Mouse (Mus musculus): ENCODE measurements around the gene Dnase1l3. TPM values are rescaled to one million over a fixed set of nuclear protein-coding genes. Genes with fewer than 3 reads are reported as not detected.

Gene Dnase1l3
- polyA plus RNA-seq, 1 experiment: 0.30 TPM

GRCm38 (mm10) chr14:7956427-7956826 is 37.9 kb downstream of the Dnase1l3 start:
- H3K4me3 ChIP-seq (ENCODE audit: low read depth, low read length): no peak overlapping the region
- H3K27ac ChIP-seq (ENCODE audit: insufficient read depth, low read length): no peak overlapping the region
- peaks cover 14% of the 10 kb centered on the region for H3K4me1 ChIP-seq (ENCODE audit: control insufficient read depth, insufficient read depth, low read length)
- no peaks in the 10 kb centered on the region for H3K36me3 ChIP-seq (ENCODE audit: control insufficient read depth, insufficient read depth, low read length, poor library complexity, severe bottlenecking)
- no peaks in the 10 kb centered on the region for H3K9me3 ChIP-seq (replicated peaks; ENCODE audit: control insufficient read depth, insufficient read depth, low read length, poor library complexity, severe bottlenecking)
- H3K9ac ChIP-seq (ENCODE audit: low read depth, poor library complexity, severe bottlenecking): no peak overlapping the region
- no peak for TF ChIP-seq POLR2A (IDR thresholded peaks at IDR 0.05; ENCODE audit: insufficient read depth, low read length)
- no peak for TF ChIP-seq EP300 (IDR thresholded peaks at IDR 0.05; ENCODE audit: insufficient read depth, low read depth, low read length)
- no peak for TF ChIP-seq CTCF (IDR thresholded peaks at IDR 0.05; ENCODE audit: low read depth, low read length)
- H3K27me3 ChIP-seq (ENCODE audit: control insufficient read depth, insufficient read depth, low read length, poor library complexity, severe bottlenecking): no peaks in the 10 kb centered on the region

- Histone ChIP-seq H3K9me3 (replicated peaks; ENCODE audit: control insufficient read depth, insufficient read depth, low read length, poor library complexity, severe bottlenecking) (no peaks in the 10 kb centered on the region), H3K4me3 (ENCODE audit: low read depth, low read length) (no peak overlapping the region), H3K27me3 (ENCODE audit: control insufficient read depth, insufficient read depth, low read length, poor library complexity, severe bottlenecking) (no peaks in the 10 kb centered on the region), H3K27ac (ENCODE audit: insufficient read depth, low read length) (peak overlapping the region; percentile 97), H3K9ac (ENCODE audit: low read depth, poor library complexity, severe bottlenecking) (no peak overlapping the region), H3K4me1 (ENCODE audit: control insufficient read depth, insufficient read depth, low read length) (peaks cover 14% of the 10 kb centered on the region), H3K36me3 (ENCODE audit: control insufficient read depth, insufficient read depth, low read length, poor library complexity, severe bottlenecking) (no peaks in the 10 kb centered on the region)
- TF ChIP-seq EP300 (IDR thresholded peaks at IDR 0.05; ENCODE audit: insufficient read depth, low read depth, low read length): peak; percentile 98
- TF ChIP-seq CTCF (IDR thresholded peaks at IDR 0.05; ENCODE audit: low read depth, low read length): no peak
Measured at GRCm38 (mm10) chr14:7954071-7954471, 40.3 kb downstream of the Dnase1l3 start.

DNA sequence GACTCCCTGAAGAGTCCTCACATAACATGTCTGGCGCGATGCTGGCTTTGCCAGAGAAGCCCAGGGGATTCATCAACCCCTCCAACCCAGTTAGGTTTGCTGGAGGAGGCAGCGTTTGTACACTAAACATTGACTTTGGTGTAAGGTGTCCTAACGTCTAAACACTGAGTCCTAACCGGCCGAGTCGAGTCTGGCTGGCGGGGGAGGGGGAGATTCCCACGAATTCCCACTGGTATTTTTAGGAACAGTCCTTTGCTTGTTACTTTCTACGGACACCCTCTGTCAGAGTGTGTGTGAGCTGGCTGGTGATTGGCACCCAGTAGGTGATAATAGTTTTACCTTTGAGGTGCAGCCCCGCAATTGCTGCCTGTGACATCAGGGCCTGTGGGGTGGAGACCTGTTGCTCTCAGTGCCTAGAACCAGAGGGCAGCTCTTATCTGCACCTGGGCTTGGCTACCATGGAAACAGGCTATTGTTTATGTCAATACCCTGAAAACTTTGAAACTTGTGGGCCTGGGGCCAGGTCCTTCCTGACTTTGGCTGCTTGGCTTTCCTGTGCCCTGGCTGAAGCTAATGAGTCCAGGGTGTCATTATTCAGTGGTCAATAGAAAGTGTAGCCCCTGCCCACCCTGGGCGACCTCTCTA is 41.6 kb downstream of the Dnase1l3 start:
- H3K9ac ChIP-seq (ENCODE audit: low read depth, poor library complexity, severe bottlenecking): peak overlapping the region; percentile 31
- H3K9me3 ChIP-seq (replicated peaks; ENCODE audit: control insufficient read depth, insufficient read depth, low read length, poor library complexity, severe bottlenecking): no peaks in the 10 kb centered on the region
- peaks cover 13% of the 10 kb centered on the region for H3K4me1 ChIP-seq (ENCODE audit: control insufficient read depth, insufficient read depth, low read length)
- TF ChIP-seq EP300 (IDR thresholded peaks at IDR 0.05; ENCODE audit: insufficient read depth, low read depth, low read length): peak; percentile 72; the same call in 1 of the 2 replicates
- no peak for TF ChIP-seq POLR2A (IDR thresholded peaks at IDR 0.05; ENCODE audit: insufficient read depth, low read length)
- no peak for TF ChIP-seq CTCF (IDR thresholded peaks at IDR 0.05; ENCODE audit: low read depth, low read length)
- no peak overlapping the region for H3K4me3 ChIP-seq (ENCODE audit: low read depth, low read length)
- no peaks in the 10 kb centered on the region for H3K36me3 ChIP-seq (ENCODE audit: control insufficient read depth, insufficient read depth, low read length, poor library complexity, severe bottlenecking)
- H3K27ac ChIP-seq (ENCODE audit: insufficient read depth, low read length): peak overlapping the region; percentile 97
- no peaks in the 10 kb centered on the region for H3K27me3 ChIP-seq (ENCODE audit: control insufficient read depth, insufficient read depth, low read length, poor library complexity, severe bottlenecking)

- H3K27me3 ChIP-seq (ENCODE audit: control insufficient read depth, insufficient read depth, low read length, poor library complexity, severe bottlenecking): no peaks in the 10 kb centered on the region
- no peaks in the 10 kb centered on the region for H3K36me3 ChIP-seq (ENCODE audit: control insufficient read depth, insufficient read depth, low read length, poor library complexity, severe bottlenecking)
- H3K9ac ChIP-seq (ENCODE audit: low read depth, poor library complexity, severe bottlenecking): no peak overlapping the region
- H3K4me1 ChIP-seq (ENCODE audit: control insufficient read depth, insufficient read depth, low read length): peaks cover 9% of the 10 kb centered on the region
- H3K27ac ChIP-seq (ENCODE audit: insufficient read depth, low read length): 0 out of 2 replicates have a peak overlapping the region, but pooled peaks have one; percentile 97
- TF ChIP-seq POLR2A (IDR thresholded peaks at IDR 0.05; ENCODE audit: insufficient read depth, low read length) (no peak), CTCF (IDR thresholded peaks at IDR 0.05; ENCODE audit: low read depth, low read length) (no peak), EP300 (IDR thresholded peaks at IDR 0.05; ENCODE audit: insufficient read depth, low read depth, low read length) (no peak)
- H3K4me3 ChIP-seq (ENCODE audit: low read depth, low read length): no peak overlapping the region
- no peaks in the 10 kb centered on the region for H3K9me3 ChIP-seq (replicated peaks; ENCODE audit: control insufficient read depth, insufficient read depth, low read length, poor library complexity, severe bottlenecking)
Measured at GRCm38 (mm10) chr14:7951234-7951633, 43.1 kb downstream of the Dnase1l3 start.

DNA sequence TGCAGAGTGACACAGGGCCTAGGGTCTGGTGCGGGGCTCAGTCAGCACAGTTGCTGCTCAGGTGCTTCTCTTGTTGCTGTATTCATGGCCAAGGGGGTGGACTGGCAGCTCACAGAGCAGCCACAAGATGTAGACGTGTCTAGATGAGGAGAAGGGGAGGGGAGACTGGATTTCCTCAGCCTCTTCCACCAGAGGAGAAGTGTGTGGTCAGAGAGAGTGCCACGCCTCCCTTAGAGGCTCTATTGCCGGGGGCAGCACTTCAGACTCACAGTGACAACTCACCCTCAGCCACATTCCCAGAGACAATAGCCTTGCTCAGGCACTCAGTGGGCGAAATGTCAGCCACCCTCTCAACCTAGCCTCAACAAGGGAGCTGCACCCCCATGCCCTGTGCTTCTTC is 49.1 kb downstream of the Dnase1l3 start:
- no peak overlapping the region for H3K9ac ChIP-seq (ENCODE audit: low read depth, poor library complexity, severe bottlenecking)
- no peaks in the 10 kb centered on the region for H3K27me3 ChIP-seq (ENCODE audit: control insufficient read depth, insufficient read depth, low read length, poor library complexity, severe bottlenecking)
- H3K4me3 ChIP-seq (ENCODE audit: low read depth, low read length): no peak overlapping the region
- H3K27ac ChIP-seq (ENCODE audit: insufficient read depth, low read length): no peak overlapping the region
- no peaks in the 10 kb centered on the region for H3K9me3 ChIP-seq (replicated peaks; ENCODE audit: control insufficient read depth, insufficient read depth, low read length, poor library complexity, severe bottlenecking)
- peaks cover 3% of the 10 kb centered on the region; the same call in 1 of the 2 replicates for H3K36me3 ChIP-seq (ENCODE audit: control insufficient read depth, insufficient read depth, low read length, poor library complexity, severe bottlenecking)
- H3K4me1 ChIP-seq (ENCODE audit: control insufficient read depth, insufficient read depth, low read length): peaks cover 6% of the 10 kb centered on the region
- 0 out of 2 replicates have a peak, but pooled peaks have one; percentile 31 for TF ChIP-seq EP300 (IDR thresholded peaks at IDR 0.05; ENCODE audit: insufficient read depth, low read depth, low read length)
- TF ChIP-seq CTCF (IDR thresholded peaks at IDR 0.05; ENCODE audit: low read depth, low read length): no peak
- TF ChIP-seq POLR2A (IDR thresholded peaks at IDR 0.05; ENCODE audit: insufficient read depth, low read length): no peak

- H3K27ac ChIP-seq (ENCODE audit: insufficient read depth, low read length): no peak overlapping the region
- peaks cover 3% of the 10 kb centered on the region; the same call in 1 of the 2 replicates for H3K36me3 ChIP-seq (ENCODE audit: control insufficient read depth, insufficient read depth, low read length, poor library complexity, severe bottlenecking)
- no peak overlapping the region for H3K9ac ChIP-seq (ENCODE audit: low read depth, poor library complexity, severe bottlenecking)
Measured at GRCm38 (mm10) chr14:7944349-7945039, 49.9 kb downstream of the Dnase1l3 start.

More at GRCm38 (mm10) chr14:7944349-7945039, 49.9 kb downstream of the Dnase1l3 start:
- Histone ChIP-seq H3K9me3 (replicated peaks; ENCODE audit: control insufficient read depth, insufficient read depth, low read length, poor library complexity, severe bottlenecking) (no peaks in the 10 kb centered on the region), H3K4me1 (ENCODE audit: control insufficient read depth, insufficient read depth, low read length) (peaks cover 6% of the 10 kb centered on the region), H3K27me3 (ENCODE audit: control insufficient read depth, insufficient read depth, low read length, poor library complexity, severe bottlenecking) (no peaks in the 10 kb centered on the region), H3K4me3 (ENCODE audit: low read depth, low read length) (no peak overlapping the region)
- no peak for TF ChIP-seq POLR2A (IDR thresholded peaks at IDR 0.05; ENCODE audit: insufficient read depth, low read length)
- TF ChIP-seq CTCF (IDR thresholded peaks at IDR 0.05; ENCODE audit: low read depth, low read length): peak; percentile 26
- peak; percentile 79; the same call in 1 of the 2 replicates for TF ChIP-seq EP300 (IDR thresholded peaks at IDR 0.05; ENCODE audit: insufficient read depth, low read depth, low read length)
